Mouse (Mus musculus) stomach, embryonic 14.5 days (tissue): Measurements from ENCODE around the gene Tbc1d1. TPM values are rescaled to one million over a fixed set of nuclear protein-coding genes. Genes with fewer than 3 reads are reported as not detected.

ENCODE experiments used
- ATAC-seq: fragments of 200-750 bp; cut with Nextera tagmentation; 2 replicates; pipeline ENCODE4 v1.8.0; 2017; ENCODE audit warnings: low read depth, moderate TSS enrichment; ENCODE audit not compliant: insufficient number of reproducible peaks, insufficient read depth, low FRiP score
- H3K27ac ChIP-seq: fragments of 300-500 bp; sonication (generic); 2 replicates; pipeline ENCODE4 v1.5.1; 2014; ENCODE audit warnings: mild to moderate bottlenecking, low read length, moderate library complexity, mixed read lengths
- H3K27me3 ChIP-seq: fragments of 300-500 bp; sonication (generic); 2 replicates; pipeline ENCODE4 v1.6.1; 2014; ENCODE audit warnings: low read length, control low read depth, mixed read lengths; ENCODE audit not compliant: control insufficient read depth, insufficient read depth
- H3K36me3 ChIP-seq: fragments of 300-500 bp; sonication (generic); 2 replicates; pipeline ENCODE4 v1.6.1; 2014; ENCODE audit warnings: mild to moderate bottlenecking, control low read depth, low read length, moderate library complexity, mixed read lengths; ENCODE audit not compliant: control insufficient read depth, insufficient read depth
- H3K4me1 ChIP-seq: fragments of 300-500 bp; sonication (generic); 2 replicates; pipeline ENCODE4 v1.6.1; 2014; ENCODE audit warnings: low read length, control low read depth, mixed read lengths; ENCODE audit not compliant: control insufficient read depth, insufficient read depth
- H3K4me2 ChIP-seq: fragments of 300-500 bp; sonication (generic); replicated peaks from 2 replicates; pipeline ENCODE4 v1.6.1; 2014; ENCODE audit warnings: low read depth, low read length, control low read depth
- H3K4me3 ChIP-seq: fragments of 300-500 bp; sonication (generic); 2 replicates; pipeline ENCODE4 v1.5.1; 2014; ENCODE audit warnings: low read depth, low read length, control low read depth
- H3K9ac ChIP-seq: fragments of 300-500 bp; sonication (generic); replicated peaks from 2 replicates; pipeline ENCODE4 v1.6.1; 2014; ENCODE audit warnings: low read depth, mild to moderate bottlenecking, control low read depth, low read length, moderate library complexity, mixed read lengths
- H3K9me3 ChIP-seq: fragments of 300-500 bp; sonication (generic); 2 replicates; pipeline ENCODE4 v1.6.1; 2016; ENCODE audit warnings: low read depth, low read length, control low read depth; ENCODE audit not compliant: control insufficient read depth
- WGBS: fragments of 180-500 bp; shearing (Covaris S2); extraction: QIAGEN DNeasy Blood & Tissue Kit; methylation state at CpG from one replicate; pipeline ENCODE4 v1.1.7; 2014; 5-methylcytosine and 5-hydroxymethylcytosine counted together
- polyA plus RNA-seq: library from polyadenylated mRNA; unstranded; fragments of >200 nt; fragmentation: Nextera tagmentation; extraction: Ambion mirVana; gene quantifications from 2 replicates; pipeline ENCODE4 v1.2.1, GENCODE M21; 2014

Tbc1d1 gene
- polyA plus RNA-seq, 1 experiment from 2014 or later: 37.2 TPM

DNA sequence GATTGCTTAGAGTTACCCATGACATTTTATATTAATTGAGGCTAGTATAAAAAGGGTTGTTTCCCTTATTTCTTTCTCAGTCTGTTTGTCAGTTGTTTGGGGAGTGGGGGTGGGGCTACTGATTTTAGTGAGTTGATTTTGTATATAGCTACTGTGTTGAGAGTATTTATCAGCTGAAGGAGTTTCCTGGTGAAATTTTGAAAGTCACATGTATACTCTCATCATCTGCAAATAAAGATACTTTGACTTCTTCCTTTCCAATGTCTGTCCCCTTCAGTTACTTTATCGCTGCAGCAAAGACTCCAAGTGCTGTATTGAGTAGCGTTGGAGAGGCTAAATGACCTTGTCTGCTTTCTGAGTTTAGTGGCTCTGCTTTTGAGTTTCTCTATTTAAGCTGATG, 151.2 kb downstream of the Tbc1d1 start:
- Histone ChIP-seq H3K9me3 (peaks cover 4% of the 10 kb centered on the region; the same call in 1 of the 2 replicates), H3K27me3 (no peaks in the 10 kb centered on the region), H3K36me3 (peaks cover 8% of the 10 kb centered on the region; the same call in 1 of the 2 replicates), H3K27ac (no peak overlapping the region), H3K4me1 (no peaks in the 10 kb centered on the region), H3K9ac (no peak overlapping the region), H3K4me2 (no peak overlapping the region), H3K4me3 (no peak overlapping the region)
- no peak for ATAC-seq
- 97% methylated on average over 2 of the region's 2 CpGs for WGBS

DNA sequence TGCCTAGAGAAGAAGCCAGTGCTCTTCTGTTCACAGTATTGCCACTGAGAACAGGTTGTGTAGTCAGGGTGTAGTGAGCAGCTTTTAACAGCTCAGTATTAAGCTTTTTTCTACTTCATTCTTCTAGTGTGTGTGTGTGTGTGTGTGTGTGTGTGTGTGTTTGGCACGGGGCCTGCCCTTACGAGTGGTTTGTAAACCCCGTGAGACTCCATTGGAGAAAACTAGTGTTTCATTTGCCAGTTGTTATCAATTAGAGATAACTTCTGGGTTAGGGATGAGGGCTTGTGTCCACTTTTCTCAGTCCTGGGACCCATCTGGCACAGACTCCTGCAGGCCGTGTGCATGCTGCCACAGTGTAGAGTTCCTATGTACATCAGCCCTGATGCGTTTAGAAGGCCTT, 156.2 kb downstream of the Tbc1d1 start:
- H3K36me3 ChIP-seq: peaks cover 3% of the 10 kb centered on the region; the same call in 1 of the 2 replicates
- no peak overlapping the region for H3K9ac ChIP-seq
- WGBS: 79% methylated on average over 5 of the region's 5 CpGs
- H3K4me1 ChIP-seq: peaks cover 12% of the 10 kb centered on the region; the same call in 1 of the 2 replicates
- no peak overlapping the region for H3K4me3 ChIP-seq
- no peak overlapping the region for H3K4me2 ChIP-seq
- no peaks in the 10 kb centered on the region for H3K27me3 ChIP-seq
- no peaks in the 10 kb centered on the region for H3K9me3 ChIP-seq
- H3K27ac ChIP-seq: no peak overlapping the region
- ATAC-seq: no peak

DNA sequence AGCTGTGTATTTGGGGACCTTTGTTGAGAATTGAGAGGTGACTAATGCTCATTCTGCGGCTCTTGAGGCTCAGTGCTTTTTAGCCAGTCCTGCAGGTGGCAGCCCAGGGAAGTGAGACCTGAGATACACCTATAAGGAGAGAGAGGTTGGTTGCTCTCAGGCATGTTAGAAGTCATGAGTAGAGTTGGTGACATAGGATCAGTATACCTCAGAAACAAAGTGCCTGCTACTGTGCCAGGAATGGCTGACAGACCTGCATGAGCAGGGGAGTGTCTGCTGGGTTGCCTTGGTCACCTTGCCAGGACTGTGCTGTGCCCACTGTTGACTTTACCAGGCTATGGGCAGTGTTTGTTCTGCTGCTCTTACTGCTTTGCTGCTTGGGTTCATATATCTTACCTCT, 157.4 kb downstream of the Tbc1d1 start:
- ATAC-seq: peak; percentile 66
- H3K4me2 ChIP-seq: no peak overlapping the region
- H3K36me3 ChIP-seq: peaks cover 3% of the 10 kb centered on the region; the same call in 1 of the 2 replicates
- no peak overlapping the region for H3K9ac ChIP-seq
- WGBS: 73% methylated on average over 1 of the region's 1 CpGs
- H3K27me3 ChIP-seq: no peaks in the 10 kb centered on the region
- peaks cover 12% of the 10 kb centered on the region; the same call in 1 of the 2 replicates for H3K4me1 ChIP-seq
- H3K9me3 ChIP-seq: no peaks in the 10 kb centered on the region
- H3K4me3 ChIP-seq: no peak overlapping the region
- H3K27ac ChIP-seq: no peak overlapping the region

DNA sequence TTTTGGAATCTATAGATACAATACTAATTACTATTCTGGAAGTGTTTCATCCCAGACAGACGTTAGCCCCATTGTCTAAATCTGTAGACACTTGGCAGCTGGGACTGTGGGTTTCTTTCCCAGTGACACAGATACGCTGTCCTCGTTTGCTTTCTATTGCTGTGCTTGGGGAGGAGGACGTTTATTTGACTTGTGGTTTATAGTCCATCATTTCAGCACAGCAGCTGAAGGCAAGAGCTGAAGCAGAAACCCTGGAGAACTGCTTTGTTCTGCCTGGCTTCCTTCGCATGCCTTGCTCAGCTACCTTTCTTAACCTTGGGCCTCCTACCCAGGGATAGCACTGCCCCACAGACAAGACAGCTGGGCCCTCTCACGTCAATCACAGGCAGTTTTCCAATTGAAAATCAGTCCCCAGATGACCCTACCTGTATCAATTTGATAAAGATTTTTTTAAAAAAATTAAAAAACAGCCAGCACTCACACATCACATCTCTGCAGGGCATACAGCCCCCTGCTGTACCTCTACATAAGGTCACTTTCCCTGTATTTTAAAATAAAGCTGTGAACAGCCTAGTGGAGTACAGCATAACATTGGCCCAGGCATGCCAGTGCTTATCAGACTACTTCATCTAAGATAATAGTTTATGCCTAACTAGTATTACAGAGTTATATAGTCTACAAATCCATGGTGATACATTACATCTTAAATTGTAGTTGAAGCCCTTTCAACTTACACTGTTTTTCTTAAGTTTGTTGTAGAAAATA, 158.4 kb downstream of the Tbc1d1 start:
- ATAC-seq: no peak
- Histone ChIP-seq H3K4me2 (no peak overlapping the region), H3K27me3 (no peaks in the 10 kb centered on the region), H3K9me3 (no peaks in the 10 kb centered on the region), H3K27ac (peak overlapping the region; percentile 55; the same call in 1 of the 2 replicates), H3K36me3 (peaks cover 6% of the 10 kb centered on the region; the same call in 1 of the 2 replicates), H3K4me3 (no peak overlapping the region), H3K4me1 (peaks cover 12% of the 10 kb centered on the region; the same call in 1 of the 2 replicates), H3K9ac (no peak overlapping the region)
- 41% methylated on average over 6 of the region's 6 CpGs for WGBS

DNA sequence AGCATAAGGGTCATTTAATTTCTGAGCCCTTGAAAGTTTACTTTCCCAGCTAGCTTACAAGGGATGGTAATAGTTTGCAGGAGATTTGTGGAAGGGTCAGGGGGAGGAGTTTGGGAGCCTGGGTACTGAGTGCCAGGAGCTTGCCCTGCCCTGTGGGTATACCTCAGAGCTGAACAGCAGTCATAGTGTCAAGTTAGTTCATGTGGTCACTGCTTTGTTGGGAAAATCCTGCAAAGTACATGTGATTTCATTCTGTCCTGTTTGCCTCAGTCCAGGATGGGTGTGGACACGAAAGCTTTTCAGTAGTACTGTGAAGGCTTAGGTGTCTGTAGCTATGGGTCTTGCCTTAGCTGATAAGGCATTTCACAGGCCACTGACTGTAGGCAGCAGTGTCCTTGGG, 159.0 kb downstream of the Tbc1d1 start:
- 71% methylated on average over 1 of the region's 1 CpGs for WGBS

DNA sequence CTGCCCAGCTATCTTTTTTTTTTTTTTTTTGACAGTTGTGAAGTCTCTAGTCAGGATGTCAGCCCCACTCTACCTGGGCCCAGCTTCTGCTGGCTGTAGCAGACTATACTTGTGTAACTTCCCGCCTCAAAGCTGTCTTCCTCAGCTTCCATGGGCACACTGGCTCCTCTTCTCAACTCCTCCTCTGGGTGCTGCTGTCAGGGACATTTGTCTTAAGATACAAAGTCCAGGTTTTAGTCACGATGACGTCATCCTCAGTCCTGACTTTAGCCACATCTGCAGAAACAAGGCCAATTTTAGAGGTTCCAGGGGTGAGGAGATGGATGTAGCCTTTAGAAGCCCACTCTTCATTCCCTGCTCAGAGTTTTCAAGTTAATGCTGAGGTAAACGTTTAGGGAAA, 167.2 kb downstream of the Tbc1d1 start:
- Histone ChIP-seq H3K27me3 (no peaks in the 10 kb centered on the region), H3K36me3 (peaks cover 10% of the 10 kb centered on the region), H3K27ac (no peak overlapping the region), H3K4me2 (no peak overlapping the region), H3K4me1 (0 out of 2 replicates have a peak, but pooled peaks cover 7% of the 10 kb centered on the region), H3K9me3 (no peaks in the 10 kb centered on the region), H3K9ac (no peak overlapping the region), H3K4me3 (no peak overlapping the region)
- 67% methylated on average over 4 of the region's 4 CpGs for WGBS
- no peak for ATAC-seq

More for the DNA sequence above, 159.0 kb downstream of the Tbc1d1 start:
- peaks cover 12% of the 10 kb centered on the region; the same call in 1 of the 2 replicates for H3K4me1 ChIP-seq
- no peak overlapping the region for H3K9ac ChIP-seq
- H3K9me3 ChIP-seq: no peaks in the 10 kb centered on the region
- no peak overlapping the region for H3K4me2 ChIP-seq
- no peak for ATAC-seq
- H3K27ac ChIP-seq: no peak overlapping the region
- H3K27me3 ChIP-seq: no peaks in the 10 kb centered on the region
- H3K4me3 ChIP-seq: no peak overlapping the region
- peaks cover 6% of the 10 kb centered on the region; the same call in 1 of the 2 replicates for H3K36me3 ChIP-seq

DNA sequence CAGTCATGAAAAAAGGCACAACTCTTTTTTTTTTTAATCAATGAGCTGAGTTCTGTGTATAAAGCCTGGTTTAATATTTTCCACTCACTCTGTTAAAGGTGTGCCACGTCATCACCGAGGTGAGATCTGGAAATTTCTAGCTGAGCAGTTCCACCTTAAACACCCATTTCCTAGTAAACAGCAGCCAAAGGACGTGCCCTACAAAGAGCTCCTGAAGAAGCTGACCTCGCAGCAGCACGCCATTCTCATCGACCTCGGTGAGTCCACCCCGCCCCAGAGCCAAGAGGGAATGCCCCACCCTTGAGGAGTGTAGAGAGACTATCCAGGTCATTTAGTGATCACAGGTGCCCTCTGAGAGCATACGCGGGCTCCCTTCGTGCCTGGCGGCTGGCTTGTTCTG, 168.2 kb downstream of the Tbc1d1 start:
- WGBS: 80% methylated on average over 12 of the region's 12 CpGs
- Histone ChIP-seq H3K36me3 (peaks cover 8% of the 10 kb centered on the region), H3K27ac (no peak overlapping the region), H3K9me3 (no peaks in the 10 kb centered on the region), H3K27me3 (no peaks in the 10 kb centered on the region), H3K9ac (no peak overlapping the region), H3K4me1 (0 out of 2 replicates have a peak, but pooled peaks cover 7% of the 10 kb centered on the region), H3K4me3 (no peak overlapping the region), H3K4me2 (no peak overlapping the region)
- ATAC-seq: no peak

DNA sequence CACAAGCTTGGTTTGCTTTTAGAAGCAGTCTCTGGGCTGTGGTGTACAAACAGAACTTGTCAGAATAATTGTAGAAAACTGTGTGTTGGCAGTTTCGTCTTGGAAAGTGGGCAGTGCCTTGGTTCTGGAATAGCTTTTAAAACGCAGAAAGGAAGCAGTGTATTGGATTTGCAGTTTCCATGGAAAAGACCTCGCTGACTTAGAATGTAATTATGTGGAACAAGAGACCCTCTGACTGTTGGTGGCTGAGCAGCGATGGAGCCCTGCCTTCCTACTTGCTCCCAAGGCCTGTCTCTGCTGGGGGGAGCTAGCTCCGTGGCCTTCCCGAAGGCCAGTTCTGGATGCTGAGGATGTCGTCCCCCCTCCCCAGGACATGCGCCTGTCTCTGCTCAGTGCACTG, 168.8 kb downstream of the Tbc1d1 start:
- Histone ChIP-seq H3K9ac (no peak overlapping the region), H3K36me3 (peaks cover 7% of the 10 kb centered on the region), H3K4me2 (no peak overlapping the region), H3K27me3 (no peaks in the 10 kb centered on the region), H3K27ac (no peak overlapping the region), H3K4me3 (no peak overlapping the region), H3K9me3 (no peaks in the 10 kb centered on the region), H3K4me1 (0 out of 2 replicates have a peak, but pooled peaks cover 7% of the 10 kb centered on the region)
- 89% methylated on average over 8 of the region's 8 CpGs for WGBS
- ATAC-seq: no peak
